Mouse (Mus musculus) embryonic facial prominence, embryonic 14.5 days (tissue): ENCODE results near the gene Sec16b. TPM values are rescaled to one million over a fixed set of nuclear protein-coding genes. Genes with fewer than 3 reads are reported as not detected.

Experiments
- ATAC-seq: fragments of 200-750 bp; cut with Nextera tagmentation; 2 replicates; pipeline ENCODE4 v1.8.0; 2017; ENCODE audit warnings: low read depth, moderate number of reproducible peaks, moderate TSS enrichment
- DNase-seq: peaks from one replicate; pipeline ENCODE4 v3.0.0-alpha.2; 2015; ENCODE audit warnings: low spot score
- H3K27ac ChIP-seq: fragments of 300-500 bp; sonication (generic); replicated peaks from 2 replicates; pipeline ENCODE4 v1.5.1; 2014; ENCODE audit warnings: low read depth, mild to moderate bottlenecking, low read length, moderate library complexity
- H3K27me3 ChIP-seq: fragments of 300-500 bp; sonication (generic); replicated peaks from 2 replicates; pipeline ENCODE4 v1.6.1; 2014; ENCODE audit warnings: low read length; ENCODE audit not compliant: control insufficient read depth, insufficient read depth
- H3K36me3 ChIP-seq: fragments of 300-500 bp; sonication (generic); 2 replicates; pipeline ENCODE4 v1.6.1; 2014; ENCODE audit warnings: low read length, mixed read lengths; ENCODE audit not compliant: control insufficient read depth, insufficient read depth
- H3K4me1 ChIP-seq: fragments of 300-500 bp; sonication (generic); 2 replicates; pipeline ENCODE4 v1.6.1; 2014; ENCODE audit warnings: antibody characterized with exemption, low read length; ENCODE audit not compliant: control insufficient read depth, insufficient read depth
- H3K4me2 ChIP-seq: fragments of 300-500 bp; sonication (generic); 2 replicates; pipeline ENCODE4 v1.6.1; 2014; ENCODE audit warnings: low read depth, mild to moderate bottlenecking, low read length, moderate library complexity, mixed read lengths
- H3K4me3 ChIP-seq: fragments of 300-500 bp; sonication (generic); 2 replicates; pipeline ENCODE4 v1.5.1; 2014; ENCODE audit warnings: low read depth, mild to moderate bottlenecking, low read length
- H3K9ac ChIP-seq: fragments of 300-500 bp; sonication (generic); 2 replicates; pipeline ENCODE4 v1.6.1; 2014; ENCODE audit warnings: low read depth, mild to moderate bottlenecking, low read length, moderate library complexity, mixed read lengths
- H3K9me3 ChIP-seq: fragments of 300-500 bp; sonication (generic); 2 replicates; pipeline ENCODE4 v1.6.1; 2016; ENCODE audit warnings: low read length; ENCODE audit not compliant: control insufficient read depth
- WGBS: fragments of 180-500 bp; shearing (Covaris S2); extraction: QIAGEN DNeasy Blood & Tissue Kit; methylation state at CpG from one replicate; pipeline ENCODE4 v1.1.7; 2014; 5-methylcytosine and 5-hydroxymethylcytosine counted together
- polyA plus RNA-seq: library from polyadenylated mRNA; unstranded; fragments of >200 nt; fragmentation: Nextera tagmentation; extraction: Ambion mirVana; gene quantifications from 2 replicates; pipeline ENCODE4 v1.2.1, GENCODE M21; 2014

The Sec16b gene
- polyA plus RNA-seq, 1 experiment from 2014 or later = 9.8 TPM

GRCm38 (mm10) chr1:157536471-157536870 is 29.9 kb downstream of the Sec16b start:
- ATAC-seq = no peak
- Histone ChIP-seq H3K36me3 (no peaks in the 10 kb centered on the region), H3K9ac (no peak overlapping the region), H3K4me3 (no peak overlapping the region), H3K27me3 (no peaks in the 10 kb centered on the region), H3K4me2 (no peak overlapping the region), H3K9me3 (no peaks in the 10 kb centered on the region), H3K4me1 (peaks cover 4% of the 10 kb centered on the region), H3K27ac (no peak overlapping the region)
- WGBS = 9% methylated on average over 6 of the region's 6 CpGs
- DNase-seq = peak; percentile 79

GRCm38 (mm10) chr1:157537636-157538035 is 31.1 kb downstream of the Sec16b start:
- Histone ChIP-seq H3K4me2 (no peak overlapping the region), H3K27me3 (no peaks in the 10 kb centered on the region), H3K4me3 (no peak overlapping the region), H3K9ac (no peak overlapping the region), H3K4me1 (peaks cover 4% of the 10 kb centered on the region), H3K36me3 (no peaks in the 10 kb centered on the region), H3K9me3 (no peaks in the 10 kb centered on the region), H3K27ac (no peak overlapping the region)
- DNase-seq (no peak), ATAC-seq (no peak)
- 79% methylated on average over 5 of the region's 5 CpGs for WGBS

- no peak overlapping the region for H3K9ac ChIP-seq
- ATAC-seq (no peak), DNase-seq (no peak)
- no peak overlapping the region for H3K4me2 ChIP-seq
- H3K4me1 ChIP-seq = no peaks in the 10 kb centered on the region
- H3K9me3 ChIP-seq = no peaks in the 10 kb centered on the region
- H3K27me3 ChIP-seq = no peaks in the 10 kb centered on the region
- 93% methylated on average over 8 of the region's 8 CpGs for WGBS
- no peaks in the 10 kb centered on the region for H3K36me3 ChIP-seq
- no peak overlapping the region for H3K27ac ChIP-seq
- no peak overlapping the region for H3K4me3 ChIP-seq
These were observed 38.5 kb downstream of the Sec16b start for GRCm38 (mm10) chr1:157545056-157545455.

GRCm38 (mm10) chr1:157547658-157548057 is 41.1 kb downstream of the Sec16b start:
- Histone ChIP-seq H3K27me3 (no peaks in the 10 kb centered on the region), H3K4me2 (no peak overlapping the region), H3K9ac (no peak overlapping the region), H3K9me3 (no peaks in the 10 kb centered on the region), H3K4me1 (no peaks in the 10 kb centered on the region), H3K36me3 (no peaks in the 10 kb centered on the region), H3K27ac (no peak overlapping the region), H3K4me3 (no peak overlapping the region)
- WGBS = 85% methylated on average over 5 of the region's 5 CpGs
- ATAC-seq (no peak), DNase-seq (no peak)

- Histone ChIP-seq H3K4me1 (no peaks in the 10 kb centered on the region), H3K9me3 (no peaks in the 10 kb centered on the region), H3K36me3 (no peaks in the 10 kb centered on the region), H3K4me3 (no peak overlapping the region), H3K9ac (no peak overlapping the region), H3K4me2 (no peak overlapping the region), H3K27me3 (no peaks in the 10 kb centered on the region), H3K27ac (no peak overlapping the region)
- ATAC-seq (no peak), DNase-seq (no peak)
- 54% methylated on average over 3 of the region's 3 CpGs for WGBS
These were observed 43.2 kb downstream of the Sec16b start for GRCm38 (mm10) chr1:157549721-157550120.

GRCm38 (mm10) chr1:157552749-157553451 is 46.4 kb downstream of the Sec16b start:
- DNase-seq (peak; percentile 75), ATAC-seq (peak; percentile 74)
- WGBS = 60% methylated on average over 7 of the region's 7 CpGs
- Histone ChIP-seq H3K9me3 (no peaks in the 10 kb centered on the region), H3K4me1 (no peaks in the 10 kb centered on the region), H3K27me3 (no peaks in the 10 kb centered on the region; the same call in 1 of the 2 replicates), H3K4me2 (no peak overlapping the region), H3K27ac (no peak overlapping the region), H3K4me3 (no peak overlapping the region), H3K36me3 (no peaks in the 10 kb centered on the region), H3K9ac (no peak overlapping the region)

- H3K9ac ChIP-seq = no peak overlapping the region
- 74% methylated on average over 3 of the region's 3 CpGs for WGBS
- no peak for ATAC-seq
These were observed 47.6 kb downstream of the Sec16b start for GRCm38 (mm10) chr1:157554163-157554562.

GRCm38 (mm10) chr1:157554686-157555530 is 48.4 kb downstream of the Sec16b start:
- Histone ChIP-seq H3K4me3 (no peak overlapping the region; the same call in 1 of the 2 replicates), H3K9ac (no peak overlapping the region), H3K4me1 (no peaks in the 10 kb centered on the region), H3K4me2 (peak overlapping the region; percentile 47), H3K36me3 (no peaks in the 10 kb centered on the region), H3K9me3 (no peaks in the 10 kb centered on the region), H3K27ac (no peak overlapping the region), H3K27me3 (no peaks in the 10 kb centered on the region; the same call in 1 of the 2 replicates)
- DNase-seq = no peak
- ATAC-seq = no peak; the same call in 1 of the 2 replicates
- 27% methylated on average over 27 of the region's 27 CpGs for WGBS

More at GRCm38 (mm10) chr1:157554163-157554562, 47.6 kb downstream of the Sec16b start:
- no peaks in the 10 kb centered on the region; the same call in 1 of the 2 replicates for H3K27me3 ChIP-seq
- no peak for DNase-seq
- H3K27ac ChIP-seq = no peak overlapping the region
- no peaks in the 10 kb centered on the region for H3K4me1 ChIP-seq
- no peaks in the 10 kb centered on the region for H3K36me3 ChIP-seq
- H3K9me3 ChIP-seq = no peaks in the 10 kb centered on the region
- H3K4me2 ChIP-seq = peak overlapping the region; percentile 47; the same call in 1 of the 2 replicates
- no peak overlapping the region for H3K4me3 ChIP-seq
